Mouse (Mus musculus) colon, adult 2 months (tissue): ENCODE results near the gene Fermt2. TPM values are rescaled to one million over a fixed set of nuclear protein-coding genes. Genes with fewer than 3 reads are reported as not detected.

Experiments used
- polyA plus RNA-seq: library from polyadenylated mRNA; depleted of rRNA; stranded (reverse); fragments of >200 nt; gene quantifications from 2 replicates; pipeline ENCODE4 v1.2.3, GENCODE M21; 2012; rRNA removed

Gene Fermt2
- 19.5 and 20.3 TPM in 2 replicates for polyA plus RNA-seq

GRCm38 (mm10) chr14:45529411-45530363, at the start of gene Fermt2:
Gene Fermt2, minus strand, starts transcription at chr14:45530118.

Other genes with a start within 250 kb of the Fermt2 start
- 4.3 and 7.4 TPM in 2 replicates for gene Ero1l, start 211.3 kb downstream of the Fermt2 start, polyA plus RNA-seq
- 10.1 and 14.9 TPM in 2 replicates for gene Psmc6, start 200.3 kb downstream of the Fermt2 start, polyA plus RNA-seq
- gene Styx, start 179.0 kb downstream of the Fermt2 start, polyA plus RNA-seq = 19.6 and 29.7 TPM in 2 replicates
- gene Gnpnat1, start 125.2 kb downstream of the Fermt2 start, polyA plus RNA-seq = 12.8 and 14.3 TPM in 2 replicates
- 6.3 and 6.7 TPM in 2 replicates for gene Ddhd1, start 128.0 kb upstream of the Fermt2 start, polyA plus RNA-seq